Mouse (Mus musculus) kidney, postnatal 36 days (tissue): ENCODE data around the gene Tmem150b.
A peak's percentile ranks its signal among the peaks of the same experiment; 100 is the strongest.

Experiments used
- DNase-seq, 2 experiments: peaks; one replicate each; pipeline ENCODE4 v3.0.0; 2021 to 2022; ENCODE audit warnings: mixed read lengths in 2 of 2

Gene Tmem150b

GRCm38 (mm10) chr7:4725169-4725568, at the start of gene Tmem150b:
TSS of gene Tmem150b (minus strand) at chr7:4725249.
- DNase-seq: no peak

GRCm38 (mm10) chr7:4771202-4771601, 46.2 kb upstream of the Tmem150b start, which contains the start of gene Fam71e2:
TSS of gene Fam71e2 (minus strand) at chr7:4771302.
- no peak for DNase-seq

- DNase-seq: no peak
Measured at GRCm38 (mm10) chr7:4764946-4765710, 40.1 kb upstream of the Tmem150b start.

- DNase-seq: no peak
Measured at GRCm38 (mm10) chr7:4759670-4760069, 34.6 kb upstream of the Tmem150b start.

GRCm38 (mm10) chr7:4752821-4753570, 27.9 kb upstream of the Tmem150b start, which contains the start of gene Cox6b2:
TSS of gene Cox6b2 (minus strand) at chr7:4753094.
- DNase-seq: peak; percentile 85 to 87

GRCm38 (mm10) chr7:4751971-4752820, 27.1 kb upstream of the Tmem150b start:
- peak; percentile 72 to 73 for DNase-seq

GRCm38 (mm10) chr7:4749169-4749568, 24.1 kb upstream of the Tmem150b start:
- no peak for DNase-seq

- DNase-seq: no peak
Measured at GRCm38 (mm10) chr7:4748321-4748720, 23.3 kb upstream of the Tmem150b start.

GRCm38 (mm10) chr7:4747156-4747899, 22.3 kb upstream of the Tmem150b start:
- DNase-seq: no peak

GRCm38 (mm10) chr7:4746326-4746980, 21.4 kb upstream of the Tmem150b start:
- no peak for DNase-seq

GRCm38 (mm10) chr7:4744886-4745285, 19.8 kb upstream of the Tmem150b start:
- DNase-seq: no peak

GRCm38 (mm10) chr7:4743354-4743753, 18.3 kb upstream of the Tmem150b start:
- DNase-seq: no peak

GRCm38 (mm10) chr7:4742482-4742819, 17.4 kb upstream of the Tmem150b start:
- no peak for DNase-seq

GRCm38 (mm10) chr7:4741672-4742481, 16.8 kb upstream of the Tmem150b start:
- no peak for DNase-seq

GRCm38 (mm10) chr7:4741151-4741550, 16.1 kb upstream of the Tmem150b start:
- peak; percentile 82 to 83 for DNase-seq

GRCm38 (mm10) chr7:4740309-4740727, 15.3 kb upstream of the Tmem150b start:
- no peak for DNase-seq

- peak; percentile 98 to 100 for DNase-seq
Measured at GRCm38 (mm10) chr7:4739544-4740275, 14.7 kb upstream of the Tmem150b start, which contains the start of gene Kmt5c. TSS of gene Kmt5c (plus strand) at chr7:4740115.

- no peak for DNase-seq
Measured at GRCm38 (mm10) chr7:4739041-4739543, 14.0 kb upstream of the Tmem150b start.

- peak; percentile 39 to 72 for DNase-seq
Measured at GRCm38 (mm10) chr7:4732968-4733392, 7.9 kb upstream of the Tmem150b start.

- DNase-seq: no peak
Measured at GRCm38 (mm10) chr7:4731090-4731489, 6.0 kb upstream of the Tmem150b start.
